In the genomic region with DNA sequence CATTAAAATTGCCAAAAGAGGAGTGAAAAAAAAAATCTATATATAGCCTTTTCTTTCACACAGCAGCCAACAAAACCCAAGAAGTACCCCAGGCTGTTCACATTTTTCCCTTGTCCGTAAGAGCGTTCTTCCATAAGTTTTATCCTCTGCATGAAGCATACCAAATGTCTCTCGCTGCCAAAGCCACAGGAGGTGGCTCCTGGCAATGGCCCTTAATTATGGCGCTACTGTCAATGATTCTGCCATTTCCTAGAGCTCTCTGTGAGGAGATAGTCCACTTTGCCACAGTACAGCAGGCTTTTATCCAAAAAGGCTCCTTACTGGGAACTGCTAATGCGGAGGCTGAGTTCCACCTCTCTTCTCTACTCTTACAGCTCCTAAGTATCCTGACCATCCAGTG, we compare ENCODE assay signal across 21 mouse cellular contexts.
DNase-seq lines count a peak whose midpoint lies in the region; TF ChIP-seq lines count a peak whose summit lies in the region.
"Had no signal": no experiment of that assay in that cellular context is flagged by ENCODE, and none has a peak within 500 bp of the region (broad histone marks: within the 10 kb centered on the region; RNA-seq: fewer than 3 reads in every experiment).

No protein-coding gene starts in this region.

- no peak for TF ChIP-seq POLR2A in cerebellum, adult 2 months (IDR thresholded peaks at IDR 0.05; ENCODE audit: borderline replicate concordance, insufficient read depth, low read length)

- no peaks in the 10 kb centered on the region for H3K27me3 ChIP-seq in cerebellum, adult 2 months (ENCODE audit: control insufficient read depth, insufficient read depth, low read length)
- H3K27me3 ChIP-seq: embryonic facial prominence, embryonic 12.5 days; embryonic facial prominence, embryonic 15.5 days; forebrain, embryonic 12.5 days; heart, embryonic 13.5 days had no signal

- H3K4me1 ChIP-seq in cerebellum, adult 2 months (ENCODE audit: control insufficient read depth, insufficient read depth, low read length) = no peaks in the 10 kb centered on the region; the same call in 1 of the 2 replicates
- H3K4me1 ChIP-seq: embryonic facial prominence, embryonic 12.5 days; embryonic facial prominence, embryonic 15.5 days; forebrain, embryonic 12.5 days; heart, embryonic 10.5 days; heart, embryonic 13.5 days had no signal

- peak; percentile 15 to 50 for DNase-seq in cerebellum, adult 2 months
- no peak for DNase-seq in cerebellum, adult 11-12 months
- peak; percentile 46 to 57 for DNase-seq in cerebellum, postnatal 25 days
- DNase-seq in cerebellum, adult 9-10 months = no peak
- DNase-seq in left cerebral cortex, postnatal 4 days = peak; percentile 26
- no peak for DNase-seq in left cerebral cortex, adult 11 months (ENCODE audit: low spot score)
- DNase-seq: adrenal gland, adult 8-10 months; adrenal gland, postnatal 25 days; gastrocnemius, postnatal 10 days; gastrocnemius, postnatal 36 days; heart, adult 2 months; heart, postnatal 14 days; heart, postnatal 4 days; kidney, adult 18-20 months had no signal

- no peak for TF ChIP-seq CTCF in cerebellum, adult 2 months (IDR thresholded peaks at IDR 0.05; ENCODE audit: borderline replicate concordance, insufficient read depth, low read depth, low read length)

- WGBS in cerebellum, adult 2 months = 18% methylated on average over 5 of the region's 5 CpGs

- H3K27ac ChIP-seq in cerebellum, adult 2 months (ENCODE audit: insufficient read depth, low read length) = no peak overlapping the region
- H3K27ac ChIP-seq: embryonic facial prominence, embryonic 12.5 days; embryonic facial prominence, embryonic 15.5 days; forebrain, embryonic 12.5 days; heart, adult 2 months; heart, embryonic 10.5 days; heart, embryonic 13.5 days; hindbrain, embryonic 14.5 days; hindbrain, postnatal 0 days had no signal

- intact Hi-C loops in left cerebral cortex, postnatal 4 days (cut with DNase I) = no loop called here

- no peak overlapping the region for H3K4me3 ChIP-seq in cerebellum, adult 2 months (replicated peaks; ENCODE audit: insufficient read depth, low read depth, low read length)
- H3K4me3 ChIP-seq: embryonic facial prominence, embryonic 12.5 days; embryonic facial prominence, embryonic 15.5 days; forebrain, embryonic 12.5 days; heart, adult 2 months; heart, embryonic 10.5 days; heart, embryonic 13.5 days had no signal

Comparison
In these comparisons a context has a peak if more than half of its experiments do, and no peak if none do; other contexts are left out.
1. DNase-seq: peak in cerebellum, adult 2 months (2 of 2), cerebellum, postnatal 25 days (2 of 2) and left cerebral cortex, postnatal 4 days (single experiment); none in cerebellum, adult 11-12 months (single experiment), cerebellum, adult 9-10 months (single experiment) and left cerebral cortex, adult 11 months (single experiment).